Comparison of ENCODE assay signal across 39 mouse cellular contexts in the genomic region with DNA sequence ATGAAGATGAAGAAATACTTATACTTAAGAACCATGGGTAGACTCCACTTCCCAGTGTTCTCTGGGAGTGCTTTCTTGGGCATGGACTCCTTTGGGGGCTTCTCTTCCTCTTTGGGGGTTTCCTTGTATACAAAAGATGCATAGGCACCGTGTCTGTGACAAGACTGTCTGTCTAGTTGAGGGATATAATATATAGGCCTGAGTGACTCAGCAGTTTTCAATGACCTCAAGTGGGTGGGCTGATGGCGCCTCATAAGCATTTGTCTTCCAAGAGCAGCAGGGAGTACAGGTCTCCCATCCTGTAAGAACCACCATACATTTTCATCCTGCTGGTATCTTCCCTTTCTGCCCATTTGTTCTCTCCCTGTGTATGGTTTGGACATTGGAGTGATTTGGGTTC. TPM values are rescaled to one million over a fixed set of nuclear protein-coding genes. Genes with fewer than 3 reads are reported as not detected.
"Had no signal": no experiment of that assay in that cellular context is flagged by ENCODE, and none has a peak within 500 bp of the region (broad histone marks: within the 10 kb centered on the region; RNA-seq: fewer than 3 reads in every experiment).

No protein-coding gene starts in this region.

- H3K36me3 ChIP-seq: heart, embryonic 12.5 days; heart, embryonic 13.5 days; heart, embryonic 15.5 days; hindbrain, embryonic 10.5 days; hindbrain, embryonic 12.5 days; hindbrain, embryonic 13.5 days; hindbrain, embryonic 15.5 days; intestine, embryonic 15.5 days; kidney, embryonic 15.5 days had no signal

- H3K4me3 ChIP-seq: heart, embryonic 12.5 days; heart, embryonic 13.5 days; heart, embryonic 15.5 days; hindbrain, embryonic 10.5 days; hindbrain, embryonic 12.5 days; hindbrain, embryonic 13.5 days; hindbrain, embryonic 15.5 days; intestine, embryonic 15.5 days; kidney, embryonic 15.5 days; layer of hippocampus, adult 2 months; left cerebral cortex, adult 2 months had no signal

- H3K27ac ChIP-seq: heart, embryonic 13.5 days; heart, embryonic 15.5 days; hindbrain, embryonic 10.5 days; hindbrain, embryonic 12.5 days; hindbrain, embryonic 13.5 days; hindbrain, embryonic 14.5 days; hindbrain, embryonic 15.5 days; hindbrain, postnatal 0 days; intestine, embryonic 15.5 days; kidney, embryonic 15.5 days; kidney, postnatal 0 days; layer of hippocampus, adult 2 months; left cerebral cortex, adult 2 months had no signal

- H3K9ac ChIP-seq: heart, embryonic 12.5 days; heart, embryonic 13.5 days; heart, embryonic 15.5 days; hindbrain, embryonic 12.5 days; hindbrain, embryonic 13.5 days; hindbrain, embryonic 14.5 days; hindbrain, embryonic 15.5 days; intestine, embryonic 15.5 days; kidney, embryonic 15.5 days had no signal

- H3K9me3 ChIP-seq: heart, embryonic 13.5 days; heart, embryonic 15.5 days; hindbrain, embryonic 10.5 days; hindbrain, embryonic 12.5 days; hindbrain, embryonic 13.5 days; hindbrain, embryonic 15.5 days; intestine, embryonic 15.5 days; kidney, embryonic 15.5 days had no signal

- H3K4me1 ChIP-seq: heart, embryonic 12.5 days; heart, embryonic 13.5 days; heart, embryonic 15.5 days; hindbrain, embryonic 12.5 days; hindbrain, embryonic 13.5 days; hindbrain, embryonic 15.5 days; intestine, embryonic 15.5 days; kidney, embryonic 15.5 days had no signal

- DNase-seq: heart, postnatal 10 days; heart, postnatal 14 days; heart, postnatal 36 days; heart, postnatal 4 days; kidney, adult 11 months; kidney, adult 18-20 months; kidney, adult 2 months; kidney, adult 8-10 months; kidney, adult 9 months; kidney, postnatal 10 days; kidney, postnatal 14 days; kidney, postnatal 25 days; kidney, postnatal 36 days; kidney, postnatal 4 days; layer of hippocampus, adult 9-11 months; layer of hippocampus, postnatal 36 days had no signal

RNA-seq across cellular contexts. Expression of a gene that starts 11.9 kb away (rescaled TPM):
- total RNA-seq: heart, postnatal 4 days; hematopoietic stem cell, adult 5-6 weeks; left cerebral cortex, adult 18-20 months had no signal

RNA-seq across cellular contexts. Expression of a gene that starts 34.9 kb away (rescaled TPM):
- total RNA-seq: heart, postnatal 10 days; heart, postnatal 14 days; heart, postnatal 25 days; heart, postnatal 36 days; heart, postnatal 4 days; hematopoietic stem cell, adult 5-6 weeks; hindbrain, postnatal 0 days; layer of hippocampus, adult 18-20 months; layer of hippocampus, adult 2 months; layer of hippocampus, adult 8-10 months; layer of hippocampus, postnatal 10 days; layer of hippocampus, postnatal 14 days; layer of hippocampus, postnatal 25 days; layer of hippocampus, postnatal 36 days; left cerebral cortex, adult 18-20 months; left cerebral cortex, adult 2 months; left cerebral cortex, adult 8-10 months had no signal

RNA-seq across cellular contexts. Expression of a gene that starts 56.0 kb away (rescaled TPM):
- total RNA-seq: heart, postnatal 10 days; heart, postnatal 14 days; heart, postnatal 25 days; heart, postnatal 36 days; heart, postnatal 4 days; hematopoietic stem cell, adult 5-6 weeks; hindbrain, postnatal 0 days; layer of hippocampus, adult 18-20 months; layer of hippocampus, adult 2 months; layer of hippocampus, adult 8-10 months; layer of hippocampus, postnatal 10 days; layer of hippocampus, postnatal 14 days; layer of hippocampus, postnatal 25 days; layer of hippocampus, postnatal 36 days; left cerebral cortex, adult 18-20 months; left cerebral cortex, adult 2 months; left cerebral cortex, adult 8-10 months had no signal
